Mouse (Mus musculus): Measurements from ENCODE around the gene Cpne4. TPM values are rescaled to one million over a fixed set of nuclear protein-coding genes. Genes with fewer than 3 reads are reported as not detected.

The Cpne4 gene
- 19.7 and 22.1 TPM in 2 replicates for polyA plus RNA-seq (2015; fragmentation: Nextera tagmentation; extraction: Ambion mirVana)

DNA sequence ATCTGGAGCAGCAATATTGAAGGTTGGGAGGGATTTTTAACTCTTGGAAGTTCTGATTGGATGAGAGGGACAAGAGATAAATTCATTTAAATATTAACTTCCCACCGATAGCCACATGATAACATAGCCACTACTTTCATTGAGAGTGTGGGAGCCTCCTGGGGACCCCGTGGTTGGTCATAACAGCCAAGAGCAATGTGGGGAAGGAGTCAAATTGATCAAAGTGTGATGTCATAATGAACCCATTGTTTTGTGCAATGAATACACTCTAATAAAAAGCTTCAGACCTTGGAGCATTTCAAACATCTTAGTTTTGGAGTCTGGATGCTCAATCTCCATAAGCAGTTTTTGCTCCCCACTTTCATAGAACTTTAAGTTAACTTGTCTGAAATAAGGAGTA is at the start of gene Cpne4:
Gene Cpne4, plus strand, starts transcription at position 301 of the 400 bp plus-strand sequence.

DNA sequence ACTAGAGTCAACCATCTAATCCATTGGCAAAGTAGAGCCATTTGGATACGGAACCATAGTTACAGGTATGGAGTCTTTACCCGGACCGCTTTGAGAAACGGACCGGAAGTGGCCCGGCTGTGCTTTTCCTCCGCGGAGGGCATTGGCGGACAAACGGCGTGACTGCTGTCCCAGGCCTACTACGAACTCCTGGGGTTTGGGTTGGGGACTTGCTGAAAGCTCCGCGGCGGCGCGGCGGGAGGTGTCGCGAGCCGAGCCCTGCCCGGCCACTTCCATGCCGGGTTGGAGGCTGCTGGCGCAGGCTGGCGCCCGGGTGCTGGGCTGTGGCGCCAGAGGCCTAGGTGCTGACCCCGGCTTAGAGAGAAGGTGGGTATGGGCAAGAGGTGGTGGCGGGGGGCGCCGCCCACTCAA is 506.1 kb downstream of the Cpne4 start, which contains the start of gene Mrpl3:
Gene Mrpl3, plus strand, starts transcription at position 93 of the 411 bp plus-strand sequence.

Small RNA genes lying within 50 kb of the gene (microRNA-seq; reads per million reads assigned to microRNA genes)
- not detected for gene Gm23391

Other genes with a start within 250 kb of the Cpne4 start
- gene Acpp, start 209.5 kb upstream of the Cpne4 start, polyA plus RNA-seq (2015; fragmentation: Nextera tagmentation; extraction: Ambion mirVana), result 0.52 and 1.6 TPM in 2 replicates

Data from neural tube, postnatal 0 days (tissue).